Mouse (Mus musculus) E14TG2a.4 (cell line): ENCODE results near the gene Spock2.
"Not testable (repeated sequence)": the region's sequence is repeated elsewhere in the genome, so short reads cannot be mapped to it uniquely, and the experiment has no call there.

ENCODE experiments used
- CTCF ChIP-seq: conservative IDR thresholded peaks from 2 replicates; pipeline ENCODE4 v1.5.1; 2014; ENCODE audit warnings: low read length
- POU5F1 ChIP-seq: IDR thresholded peaks from 2 replicates; pipeline ENCODE4 v1.6.1; 2014; ENCODE audit warnings: low read length, borderline replicate concordance

GRCm38 (mm10) chr10:60161397-60161796 lies 55.4 kb downstream of the Spock2 start:
- not testable (repeated sequence) for TF ChIP-seq CTCF, POU5F1
